In genomic region chr6:53721595-53721994, GRCm38 (mm10) we compare ENCODE assay signal across 8 mouse cellular contexts.
DNase-seq lines count a peak whose midpoint lies in the region; ATAC-seq and TF ChIP-seq lines count a peak whose summit lies in the region.

No protein-coding gene starts in this region.

- no peak overlapping the region for H3K27ac ChIP-seq in hindbrain, embryonic 11.5 days (ENCODE audit: low read depth, low read length)
- H3K27ac ChIP-seq in hindbrain, embryonic 12.5 days = no peak overlapping the region
- no peak overlapping the region for H3K27ac ChIP-seq in forebrain, embryonic 16.5 days (ENCODE audit: low read length)
- no peak overlapping the region for H3K27ac ChIP-seq in midbrain, embryonic 16.5 days (ENCODE audit: low read length)
- no peak overlapping the region for H3K27ac ChIP-seq in stomach, postnatal 0 days (replicated peaks)

- H3K27me3 ChIP-seq in hindbrain, embryonic 11.5 days (ENCODE audit: control insufficient read depth, insufficient read depth, low read length) = no peaks in the 10 kb centered on the region
- H3K27me3 ChIP-seq in hindbrain, embryonic 12.5 days = no peaks in the 10 kb centered on the region; the same call in 1 of the 2 replicates
- H3K27me3 ChIP-seq in forebrain, embryonic 16.5 days (replicated peaks; ENCODE audit: control insufficient read depth, insufficient read depth, low read length) = no peaks in the 10 kb centered on the region
- no peaks in the 10 kb centered on the region for H3K27me3 ChIP-seq in midbrain, embryonic 16.5 days (ENCODE audit: control insufficient read depth, insufficient read depth, low read depth, low read length)
- no peaks in the 10 kb centered on the region for H3K27me3 ChIP-seq in stomach, postnatal 0 days (ENCODE audit: control insufficient read depth, insufficient read depth, low read length)

- H3K4me2 ChIP-seq in hindbrain, embryonic 11.5 days (replicated peaks; ENCODE audit: low read depth, low read length) = no peak overlapping the region
- no peak overlapping the region for H3K4me2 ChIP-seq in hindbrain, embryonic 12.5 days (replicated peaks)
- H3K4me2 ChIP-seq in forebrain, embryonic 16.5 days (ENCODE audit: low read length) = no peak overlapping the region
- no peak overlapping the region for H3K4me2 ChIP-seq in midbrain, embryonic 16.5 days (ENCODE audit: low read length)
- H3K4me2 ChIP-seq in stomach, postnatal 0 days (replicated peaks; ENCODE audit: low read depth) = no peak overlapping the region

- H3K36me3 ChIP-seq in hindbrain, embryonic 11.5 days (ENCODE audit: control insufficient read depth, insufficient read depth, low read length) = no peaks in the 10 kb centered on the region
- H3K36me3 ChIP-seq in hindbrain, embryonic 12.5 days = no peaks in the 10 kb centered on the region
- no peaks in the 10 kb centered on the region for H3K36me3 ChIP-seq in forebrain, embryonic 16.5 days (ENCODE audit: control insufficient read depth, insufficient read depth)
- H3K36me3 ChIP-seq in midbrain, embryonic 16.5 days (ENCODE audit: control insufficient read depth, insufficient read depth, low read length) = no peaks in the 10 kb centered on the region
- H3K36me3 ChIP-seq in stomach, postnatal 0 days (ENCODE audit: control insufficient read depth, insufficient read depth, low read length) = no peaks in the 10 kb centered on the region

- no peaks in the 10 kb centered on the region for H3K9me3 ChIP-seq in hindbrain, embryonic 11.5 days (ENCODE audit: control insufficient read depth, low read length)
- H3K9me3 ChIP-seq in hindbrain, embryonic 12.5 days (replicated peaks) = no peaks in the 10 kb centered on the region
- no peaks in the 10 kb centered on the region for H3K9me3 ChIP-seq in forebrain, embryonic 16.5 days (ENCODE audit: control insufficient read depth, low read length)
- no peaks in the 10 kb centered on the region for H3K9me3 ChIP-seq in midbrain, embryonic 16.5 days (replicated peaks; ENCODE audit: control insufficient read depth, low read length, poor library complexity, severe bottlenecking)
- H3K9me3 ChIP-seq in stomach, postnatal 0 days (ENCODE audit: control insufficient read depth, low read length) = no peaks in the 10 kb centered on the region

- TF ChIP-seq CTCF in stomach, postnatal 0 days (IDR thresholded peaks at IDR 0.05; ENCODE audit: low read depth) = peak; percentile 95

- 14% methylated on average over 9 of the region's 9 CpGs for WGBS in hindbrain, embryonic 11.5 days
- WGBS in hindbrain, embryonic 12.5 days = 12% methylated on average over 9 of the region's 9 CpGs
- 8% methylated on average over 9 of the region's 9 CpGs for WGBS in forebrain, embryonic 16.5 days
- WGBS in midbrain, embryonic 16.5 days = 14% methylated on average over 9 of the region's 9 CpGs
- WGBS in stomach, postnatal 0 days = 13% methylated on average over 9 of the region's 9 CpGs

- no peak for ATAC-seq in hindbrain, embryonic 11.5 days (ENCODE audit: low FRiP score)
- no peak for ATAC-seq in hindbrain, embryonic 12.5 days (ENCODE audit: low FRiP score)
- ATAC-seq in cerebellum, adult (ENCODE audit: insufficient number of reproducible peaks, low FRiP score, low TSS enrichment) = peak; percentile 70
- peak; percentile 38; the same call in 1 of the 2 replicates for ATAC-seq in forebrain, embryonic 16.5 days
- ATAC-seq in hematopoietic stem cell, adult 5-6 weeks (replicated peaks in 1 of 2; ENCODE audit: insufficient read depth in 1 of 2, low FRiP score in 2 of 2, low TSS enrichment in 1 of 2, low read depth in 1 of 2, poor library complexity in 2 of 2, severe bottlenecking in 2 of 2) = peak; percentile 62 to 69
- ATAC-seq in midbrain, embryonic 16.5 days = 0 out of 2 replicates have a peak, but pooled peaks have one; percentile 28
- 0 out of 2 replicates have a peak, but pooled peaks have one; percentile 42 for ATAC-seq in stomach, postnatal 0 days (ENCODE audit: low FRiP score, low TSS enrichment)

- no peak overlapping the region for H3K4me3 ChIP-seq in hindbrain, embryonic 11.5 days (ENCODE audit: low read depth, low read length)
- H3K4me3 ChIP-seq in hindbrain, embryonic 12.5 days = no peak overlapping the region
- no peak overlapping the region for H3K4me3 ChIP-seq in forebrain, embryonic 16.5 days (replicated peaks; ENCODE audit: low read length)
- H3K4me3 ChIP-seq in midbrain, embryonic 16.5 days (ENCODE audit: low read depth, low read length) = no peak overlapping the region
- no peak overlapping the region for H3K4me3 ChIP-seq in stomach, postnatal 0 days (ENCODE audit: low read depth, low read length)

- TF ChIP-seq EP300 in stomach, postnatal 0 days (optimal IDR thresholded peaks at IDR 0.05) = no peak

- H3K4me1 ChIP-seq in hindbrain, embryonic 11.5 days (replicated peaks; ENCODE audit: control insufficient read depth, insufficient read depth, low read length) = no peaks in the 10 kb centered on the region
- H3K4me1 ChIP-seq in hindbrain, embryonic 12.5 days = no peaks in the 10 kb centered on the region
- H3K4me1 ChIP-seq in forebrain, embryonic 16.5 days (replicated peaks; ENCODE audit: control insufficient read depth, insufficient read depth, low read length) = no peaks in the 10 kb centered on the region
- H3K4me1 ChIP-seq in midbrain, embryonic 16.5 days (ENCODE audit: control insufficient read depth, insufficient read depth, low read length) = no peaks in the 10 kb centered on the region
- H3K4me1 ChIP-seq in stomach, postnatal 0 days (replicated peaks; ENCODE audit: control insufficient read depth, insufficient read depth) = no peaks in the 10 kb centered on the region

- peak; percentile 85 for DNase-seq in hindbrain, embryonic 11.5 days (ENCODE audit: low spot score)
- peak; percentile 27 to 74 for DNase-seq in left cerebral cortex, adult 8-10 months (ENCODE audit: low spot score in 2 of 2)
- DNase-seq in stomach, postnatal 0 days (ENCODE audit: low spot score) = peak; percentile 73

- no peak overlapping the region for H3K9ac ChIP-seq in hindbrain, embryonic 11.5 days (ENCODE audit: low read depth, low read length)
- H3K9ac ChIP-seq in hindbrain, embryonic 12.5 days = no peak overlapping the region
- H3K9ac ChIP-seq in forebrain, embryonic 16.5 days (replicated peaks; ENCODE audit: low read depth, low read length) = no peak overlapping the region
- H3K9ac ChIP-seq in midbrain, embryonic 16.5 days (ENCODE audit: low read depth, low read length) = no peak overlapping the region
- no peak overlapping the region for H3K9ac ChIP-seq in stomach, postnatal 0 days (ENCODE audit: low read length)

Comparison
In these comparisons a context has a peak if more than half of its experiments do, and no peak if none do; other contexts are left out.
1. ATAC-seq: peak in cerebellum, adult (single experiment), forebrain, embryonic 16.5 days (single experiment), hematopoietic stem cell, adult 5-6 weeks (2 of 2), midbrain, embryonic 16.5 days (single experiment) and stomach, postnatal 0 days (single experiment); none in hindbrain, embryonic 11.5 days (single experiment) and hindbrain, embryonic 12.5 days (single experiment).
2. Peak in every context shown above with its lines, with median percentiles within 50 percentile points of each other: DNase-seq.